Mouse (Mus musculus) myocyte (in vitro differentiated cells): ENCODE results near the gene Brms1. TPM values are rescaled to one million over a fixed set of nuclear protein-coding genes. Genes with fewer than 3 reads are reported as not detected.
A peak's percentile ranks its signal among the peaks of the same experiment; 100 is the strongest.
"Not testable (repeated sequence)": the region's sequence is repeated elsewhere in the genome, so short reads cannot be mapped to it uniquely, and the experiment has no call there.

Experiments used
- H3K27me3 ChIP-seq: one replicate; pipeline ENCODE4 v1.6.1; 2011; ENCODE audit not compliant: control insufficient read depth, insufficient read depth, insufficient read length
- H3K36me3 ChIP-seq: one replicate; pipeline ENCODE4 v1.6.1; 2011; ENCODE audit not compliant: control insufficient read depth, insufficient read depth
- H3K4me2 ChIP-seq: one replicate; pipeline ENCODE4 v1.6.1; 2011; ENCODE audit warnings: low read depth, control low read depth
- H3K4me3 ChIP-seq: one replicate; pipeline ENCODE4 v1.5.1; 2011; ENCODE audit warnings: mild to moderate bottlenecking, control low read depth, moderate library complexity
- H3K79me2 ChIP-seq: one replicate; pipeline ENCODE4 v1.6.1; 2011; ENCODE audit not compliant: control insufficient read depth, insufficient read depth
- H3ac ChIP-seq: one replicate; pipeline ENCODE4 v1.6.1; 2011; ENCODE audit not compliant: control insufficient read depth, insufficient read length
- CEBPB ChIP-seq: IDR thresholded peaks from 2 replicates; pipeline ENCODE4 v1.6.1; 2011; ENCODE audit warnings: mild to moderate bottlenecking, moderate library complexity; ENCODE audit not compliant: poor library complexity, insufficient read depth, severe bottlenecking
- E2F4 ChIP-seq: IDR thresholded peaks from one replicate; pipeline ENCODE4 v1.6.1; 2011; ENCODE audit warnings: mild to moderate bottlenecking, control low read depth, moderate library complexity; ENCODE audit not compliant: insufficient read depth
- MAX ChIP-seq: IDR thresholded peaks from one replicate; pipeline ENCODE4 v1.6.1; 2011; ENCODE audit warnings: low read depth, mild to moderate bottlenecking, control low read depth
- MYOD1 ChIP-seq, 3 experiments: IDR thresholded peaks; one replicate each; pipeline ENCODE4 v1.6.1; 2011; ENCODE audit warnings: control low read depth in 2 of 3, low read depth in 2 of 3, mild to moderate bottlenecking in 2 of 3, moderate library complexity in 1 of 3; ENCODE audit not compliant: insufficient read length in 2 of 3, control insufficient read depth in 1 of 3
- MYOG ChIP-seq, 3 experiments: IDR thresholded peaks; one replicate each; pipeline ENCODE4 v1.6.1; 2011; ENCODE audit warnings: control low read depth in 2 of 3, low read depth in 2 of 3, mild to moderate bottlenecking in 2 of 3; ENCODE audit not compliant: insufficient read length in 2 of 3, control insufficient read depth in 1 of 3, insufficient read depth in 1 of 3
- POLR2A ChIP-seq: IDR thresholded peaks from one replicate; pipeline ENCODE4 v1.6.1; 2011; ENCODE audit warnings: low read depth, mild to moderate bottlenecking, control low read depth, moderate library complexity; ENCODE audit not compliant: insufficient read length
- POLR2AphosphoS2 ChIP-seq: IDR thresholded peaks from one replicate; pipeline ENCODE4 v1.6.1; 2011; ENCODE audit warnings: low read depth, control low read depth; ENCODE audit not compliant: insufficient read length
- REST ChIP-seq: IDR thresholded peaks from one replicate; pipeline ENCODE4 v1.6.1; 2011; ENCODE audit warnings: mild to moderate bottlenecking, control low read depth, moderate library complexity; ENCODE audit not compliant: insufficient read depth, insufficient read length
- SRF ChIP-seq: IDR thresholded peaks from one replicate; pipeline ENCODE4 v1.6.1; 2011; ENCODE audit warnings: low read depth; ENCODE audit not compliant: control insufficient read depth, insufficient read length
- TCF12 ChIP-seq: IDR thresholded peaks from one replicate; pipeline ENCODE4 v1.6.1; 2011; ENCODE audit warnings: mild to moderate bottlenecking, control low read depth; ENCODE audit not compliant: poor library complexity, insufficient read depth, severe bottlenecking
- TCF3 ChIP-seq: IDR thresholded peaks from one replicate; pipeline ENCODE4 v1.6.1; 2011; ENCODE audit warnings: low read depth, control low read depth; ENCODE audit not compliant: insufficient read length
- USF1 ChIP-seq: IDR thresholded peaks from one replicate; pipeline ENCODE4 v1.6.1; 2011; ENCODE audit warnings: low read depth, mild to moderate bottlenecking, control low read depth, moderate library complexity
- polyA plus RNA-seq: library from polyadenylated mRNA; unstranded; fragments of >200 nt; fragmentation: generic; extraction: Trizol; gene quantifications from one replicate; pipeline ENCODE4 v1.2.1, GENCODE M21; 2012; ENCODE audit warnings: missing spikeins

The Brms1 gene
- polyA plus RNA-seq, 1 experiment, result 45.8 TPM

- TF ChIP-seq SRF, result peak; percentile 92
- no peak for TF ChIP-seq POLR2A
- TF ChIP-seq CEBPB, result no peak
- no peak for TF ChIP-seq TCF12
- TF ChIP-seq E2F4, result no peak
- no peak for TF ChIP-seq REST
- Histone ChIP-seq H3K79me2 (no peaks in the 10 kb centered on the region), H3K36me3 (no peaks in the 10 kb centered on the region), H3K4me3 (no peak overlapping the region), H3K4me2 (peak overlapping the region; percentile 67), H3ac (no peak overlapping the region), H3K27me3 (no peaks in the 10 kb centered on the region)
Observed at GRCm38 (mm10) chr19:5001666-5002406, 39.3 kb upstream of the Brms1 start.

GRCm38 (mm10) chr19:5003644-5004043 is 37.5 kb upstream of the Brms1 start:
- not testable (repeated sequence) for H3K36me3 ChIP-seq, H3K4me3 ChIP-seq, H3K4me2 ChIP-seq, H3ac ChIP-seq, H3K27me3 ChIP-seq, H3K79me2 ChIP-seq

- Histone ChIP-seq H3K27me3 (no peaks in the 10 kb centered on the region), H3K4me3 (no peak overlapping the region), H3K79me2 (no peaks in the 10 kb centered on the region), H3K4me2 (peak overlapping the region; percentile 7), H3K36me3 (no peaks in the 10 kb centered on the region), H3ac (no peak overlapping the region)
- TF ChIP-seq E2F4 (no peak), TCF12 (no peak), MYOD1 (IDR thresholded peaks at IDR 0.05; ENCODE audit: control insufficient read depth in 1 of 3, insufficient read length in 2 of 3, low read depth in 2 of 3) (peak in 1 of 3 experiments; percentile 29), MAX (no peak), SRF (no peak)
Observed at GRCm38 (mm10) chr19:5004925-5005324, 36.2 kb upstream of the Brms1 start.

DNA sequence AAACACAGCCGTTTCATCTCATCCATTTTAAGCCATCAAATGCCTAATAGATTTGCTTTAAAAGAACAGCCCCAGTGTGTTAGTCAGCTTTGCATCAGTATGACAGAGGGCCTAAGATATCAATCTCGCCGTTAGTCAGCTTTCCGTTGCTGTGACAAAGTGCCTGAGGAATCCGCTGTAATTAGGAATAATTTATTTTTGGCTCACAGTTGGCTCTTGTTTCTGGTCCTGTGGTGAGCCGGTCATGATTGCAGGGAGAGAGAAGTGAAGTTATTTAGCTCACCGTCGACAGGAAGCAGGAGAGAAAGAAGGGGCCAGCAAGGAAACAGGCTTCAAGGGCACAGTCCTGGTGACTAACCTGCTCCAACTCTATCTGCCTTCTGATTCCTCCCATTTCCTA is 28.0 kb upstream of the Brms1 start:
- TF ChIP-seq MAX (no peak), USF1 (no peak), MYOG (IDR thresholded peaks at IDR 0.05; ENCODE audit: control insufficient read depth in 1 of 3, insufficient read depth in 1 of 3, insufficient read length in 2 of 3, low read depth in 2 of 3) (peak in 1 of 3 experiments; percentile 20)
- no peaks in the 10 kb centered on the region for H3K27me3 ChIP-seq
- H3K4me2 ChIP-seq, result peak overlapping the region; percentile 63
- H3K4me3 ChIP-seq, result peak overlapping the region; percentile 4
- no peaks in the 10 kb centered on the region for H3K36me3 ChIP-seq
- H3K79me2 ChIP-seq, result no peaks in the 10 kb centered on the region
- H3ac ChIP-seq, result no peak overlapping the region

GRCm38 (mm10) chr19:5014961-5015398 is 26.2 kb upstream of the Brms1 start:
- H3K79me2 ChIP-seq, result no peaks in the 10 kb centered on the region
- H3K4me2 ChIP-seq, result peak overlapping the region; percentile 91
- TF ChIP-seq MYOD1 (IDR thresholded peaks at IDR 0.05; ENCODE audit: control insufficient read depth in 1 of 3, insufficient read length in 2 of 3, low read depth in 2 of 3) (no peak), POLR2A (no peak), POLR2AphosphoS2 (no peak), E2F4 (no peak), USF1 (no peak), TCF12 (no peak)
- no peaks in the 10 kb centered on the region for H3K36me3 ChIP-seq
- H3K27me3 ChIP-seq, result no peaks in the 10 kb centered on the region
- H3K4me3 ChIP-seq, result no peak overlapping the region
- no peak overlapping the region for H3ac ChIP-seq

DNA sequence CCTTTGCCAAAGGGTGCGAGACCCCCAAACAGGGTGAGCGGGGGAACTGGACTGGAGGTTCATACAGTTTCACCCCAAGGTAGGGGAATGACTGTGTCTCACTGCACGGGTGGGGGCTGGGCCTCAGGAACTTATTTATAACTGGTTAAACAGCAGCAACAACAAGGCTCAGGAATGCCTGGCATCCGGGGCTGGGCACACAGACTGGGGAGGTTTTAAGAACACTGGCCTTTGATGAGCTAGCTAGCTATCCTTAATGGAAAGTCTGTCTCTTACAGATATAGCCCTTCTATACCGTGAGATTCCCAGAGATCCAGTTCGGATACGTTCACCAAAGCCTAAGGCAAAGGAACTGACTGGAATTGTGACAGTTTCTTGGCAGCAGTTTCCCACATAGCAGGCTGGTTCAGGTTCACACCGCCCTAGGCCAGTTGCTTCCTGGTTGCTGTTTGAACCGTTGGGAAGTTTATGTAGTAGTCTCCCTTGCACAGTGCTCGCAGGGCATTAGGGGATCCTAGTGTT is 24.9 kb upstream of the Brms1 start:
- Histone ChIP-seq H3K4me2 (peak overlapping the region; percentile 91), H3ac (no peak overlapping the region), H3K27me3 (no peaks in the 10 kb centered on the region), H3K36me3 (no peaks in the 10 kb centered on the region), H3K4me3 (no peak overlapping the region), H3K79me2 (no peaks in the 10 kb centered on the region)
- TF ChIP-seq SRF, result no peak
- peak; percentile 45 for TF ChIP-seq POLR2AphosphoS2
- TF ChIP-seq USF1, result no peak
- no peak for TF ChIP-seq POLR2A
- no peak for TF ChIP-seq MYOG (IDR thresholded peaks at IDR 0.05; ENCODE audit: control insufficient read depth in 1 of 3, insufficient read depth in 1 of 3, insufficient read length in 2 of 3, low read depth in 2 of 3)
- TF ChIP-seq MYOD1 (IDR thresholded peaks at IDR 0.05; ENCODE audit: control insufficient read depth in 1 of 3, insufficient read length in 2 of 3, low read depth in 2 of 3), result peak in 1 of 3 experiments; percentile 15
- no peak for TF ChIP-seq TCF3
- no peak for TF ChIP-seq MAX
- no peak for TF ChIP-seq CEBPB
